Mouse (Mus musculus): ENCODE results near the gene Eif4b.

GRCm38 (mm10) chr15:102107689-102108573 lies 34.4 kb downstream of the Eif4b start:
- TF ChIP-seq CTCF (IDR thresholded peaks at IDR 0.05; ENCODE audit: extremely low read depth, insufficient read depth, low read length) (peak; percentile 75), POLR2A (IDR thresholded peaks at IDR 0.05; ENCODE audit: extremely low read depth, insufficient read depth, low read length) (no peak)

All from cortical plate, adult 2 months (tissue).